Mouse (Mus musculus): ENCODE data around the gene Cbx5.

Gene Cbx5

GRCm38 (mm10) chr15:103146627-103147421, 92.8 kb downstream of the Cbx5 start:
- no peak for DNase-seq (ENCODE audit: extremely low read depth, low read depth, low spot score)

GRCm38 (mm10) chr15:103145635-103146299, 93.8 kb downstream of the Cbx5 start:
- DNase-seq (ENCODE audit: extremely low read depth, low read depth, low spot score), result no peak

- no peak for DNase-seq (ENCODE audit: extremely low read depth, low read depth, low spot score)
Observed at GRCm38 (mm10) chr15:103144176-103144575, 95.4 kb downstream of the Cbx5 start.
